Mouse (Mus musculus) myocyte (in vitro differentiated cells): ENCODE measurements around the gene Jdp2.

Experiments used
- CEBPB ChIP-seq: IDR thresholded peaks from 2 replicates; pipeline ENCODE4 v1.6.1; 2011; ENCODE audit warnings: mild to moderate bottlenecking, moderate library complexity; ENCODE audit not compliant: poor library complexity, insufficient read depth, severe bottlenecking
- E2F4 ChIP-seq: IDR thresholded peaks from one replicate; pipeline ENCODE4 v1.6.1; 2011; ENCODE audit warnings: mild to moderate bottlenecking, control low read depth, moderate library complexity; ENCODE audit not compliant: insufficient read depth
- MAX ChIP-seq: IDR thresholded peaks from one replicate; pipeline ENCODE4 v1.6.1; 2011; ENCODE audit warnings: low read depth, mild to moderate bottlenecking, control low read depth
- MYOD1 ChIP-seq, 3 experiments: IDR thresholded peaks; one replicate each; pipeline ENCODE4 v1.6.1; 2011; ENCODE audit warnings: control low read depth in 2 of 3, low read depth in 2 of 3, mild to moderate bottlenecking in 2 of 3, moderate library complexity in 1 of 3; ENCODE audit not compliant: insufficient read length in 2 of 3, control insufficient read depth in 1 of 3
- MYOG ChIP-seq, 3 experiments: IDR thresholded peaks; one replicate each; pipeline ENCODE4 v1.6.1; 2011; ENCODE audit warnings: control low read depth in 2 of 3, low read depth in 2 of 3, mild to moderate bottlenecking in 2 of 3; ENCODE audit not compliant: insufficient read length in 2 of 3, control insufficient read depth in 1 of 3, insufficient read depth in 1 of 3
- POLR2A ChIP-seq: IDR thresholded peaks from one replicate; pipeline ENCODE4 v1.6.1; 2011; ENCODE audit warnings: low read depth, mild to moderate bottlenecking, control low read depth, moderate library complexity; ENCODE audit not compliant: insufficient read length
- POLR2AphosphoS2 ChIP-seq: IDR thresholded peaks from one replicate; pipeline ENCODE4 v1.6.1; 2011; ENCODE audit warnings: low read depth, control low read depth; ENCODE audit not compliant: insufficient read length
- REST ChIP-seq: IDR thresholded peaks from one replicate; pipeline ENCODE4 v1.6.1; 2011; ENCODE audit warnings: mild to moderate bottlenecking, control low read depth, moderate library complexity; ENCODE audit not compliant: insufficient read depth, insufficient read length
- SRF ChIP-seq: IDR thresholded peaks from one replicate; pipeline ENCODE4 v1.6.1; 2011; ENCODE audit warnings: low read depth; ENCODE audit not compliant: control insufficient read depth, insufficient read length
- TCF12 ChIP-seq: IDR thresholded peaks from one replicate; pipeline ENCODE4 v1.6.1; 2011; ENCODE audit warnings: mild to moderate bottlenecking, control low read depth; ENCODE audit not compliant: poor library complexity, insufficient read depth, severe bottlenecking
- TCF3 ChIP-seq: IDR thresholded peaks from one replicate; pipeline ENCODE4 v1.6.1; 2011; ENCODE audit warnings: low read depth, control low read depth; ENCODE audit not compliant: insufficient read length
- USF1 ChIP-seq: IDR thresholded peaks from one replicate; pipeline ENCODE4 v1.6.1; 2011; ENCODE audit warnings: low read depth, mild to moderate bottlenecking, control low read depth, moderate library complexity

DNA sequence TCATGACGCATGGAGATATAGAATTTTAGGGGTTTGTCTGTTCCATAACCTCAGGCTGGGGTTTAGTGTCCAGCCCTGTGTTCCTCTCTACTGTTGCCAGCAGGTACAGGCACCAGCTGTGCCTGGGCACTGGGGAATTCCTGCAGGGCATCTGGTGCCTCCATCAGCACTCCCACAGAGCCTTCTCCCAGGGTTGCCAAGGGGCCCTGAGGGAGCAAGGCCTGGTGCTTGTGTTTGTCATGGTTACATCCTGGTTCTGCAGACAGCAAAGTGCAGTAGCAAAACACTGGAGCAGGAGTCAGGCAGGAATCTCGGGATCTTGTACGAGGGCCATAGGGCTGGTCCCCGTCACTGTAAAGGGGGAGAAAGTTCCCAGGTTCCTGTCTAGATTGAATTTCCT lies 22.8 kb downstream of the Jdp2 start:
- no peak for TF ChIP-seq POLR2A
- TF ChIP-seq MYOG (IDR thresholded peaks at IDR 0.05; ENCODE audit: control insufficient read depth in 1 of 3, insufficient read depth in 1 of 3, insufficient read length in 2 of 3, low read depth in 2 of 3), result peak in 1 of 3 experiments; percentile 53
- no peak for TF ChIP-seq SRF
- TF ChIP-seq E2F4, result no peak
- TF ChIP-seq USF1, result no peak
- no peak for TF ChIP-seq CEBPB
- no peak for TF ChIP-seq REST
- TF ChIP-seq MAX, result no peak
- TF ChIP-seq MYOD1 (IDR thresholded peaks at IDR 0.05; ENCODE audit: control insufficient read depth in 1 of 3, insufficient read length in 2 of 3, low read depth in 2 of 3), result no peak
- TF ChIP-seq POLR2AphosphoS2, result no peak
- no peak for TF ChIP-seq TCF12
- TF ChIP-seq TCF3, result no peak
